Mouse (Mus musculus) myocyte (in vitro differentiated cells): ENCODE data around the gene Gnat1. TPM values are rescaled to one million over a fixed set of nuclear protein-coding genes. Genes with fewer than 3 reads are reported as not detected.

Experiments used
- H3K27me3 ChIP-seq: one replicate; pipeline ENCODE4 v1.6.1; 2011; ENCODE audit not compliant: control insufficient read depth, insufficient read depth, insufficient read length
- H3K36me3 ChIP-seq: one replicate; pipeline ENCODE4 v1.6.1; 2011; ENCODE audit not compliant: control insufficient read depth, insufficient read depth
- H3K4me2 ChIP-seq: one replicate; pipeline ENCODE4 v1.6.1; 2011; ENCODE audit warnings: low read depth, control low read depth
- H3K4me3 ChIP-seq: one replicate; pipeline ENCODE4 v1.5.1; 2011; ENCODE audit warnings: mild to moderate bottlenecking, control low read depth, moderate library complexity
- H3K79me2 ChIP-seq: one replicate; pipeline ENCODE4 v1.6.1; 2011; ENCODE audit not compliant: control insufficient read depth, insufficient read depth
- H3ac ChIP-seq: one replicate; pipeline ENCODE4 v1.6.1; 2011; ENCODE audit not compliant: control insufficient read depth, insufficient read length
- CEBPB ChIP-seq: IDR thresholded peaks from 2 replicates; pipeline ENCODE4 v1.6.1; 2011; ENCODE audit warnings: mild to moderate bottlenecking, moderate library complexity; ENCODE audit not compliant: poor library complexity, insufficient read depth, severe bottlenecking
- E2F4 ChIP-seq: IDR thresholded peaks from one replicate; pipeline ENCODE4 v1.6.1; 2011; ENCODE audit warnings: mild to moderate bottlenecking, control low read depth, moderate library complexity; ENCODE audit not compliant: insufficient read depth
- MAX ChIP-seq: IDR thresholded peaks from one replicate; pipeline ENCODE4 v1.6.1; 2011; ENCODE audit warnings: low read depth, mild to moderate bottlenecking, control low read depth
- MYOD1 ChIP-seq, 3 experiments: IDR thresholded peaks; one replicate each; pipeline ENCODE4 v1.6.1; 2011; ENCODE audit warnings: control low read depth in 2 of 3, low read depth in 2 of 3, mild to moderate bottlenecking in 2 of 3, moderate library complexity in 1 of 3; ENCODE audit not compliant: insufficient read length in 2 of 3, control insufficient read depth in 1 of 3
- MYOG ChIP-seq, 3 experiments: IDR thresholded peaks; one replicate each; pipeline ENCODE4 v1.6.1; 2011; ENCODE audit warnings: control low read depth in 2 of 3, low read depth in 2 of 3, mild to moderate bottlenecking in 2 of 3; ENCODE audit not compliant: insufficient read length in 2 of 3, control insufficient read depth in 1 of 3, insufficient read depth in 1 of 3
- POLR2A ChIP-seq: IDR thresholded peaks from one replicate; pipeline ENCODE4 v1.6.1; 2011; ENCODE audit warnings: low read depth, mild to moderate bottlenecking, control low read depth, moderate library complexity; ENCODE audit not compliant: insufficient read length
- POLR2AphosphoS2 ChIP-seq: IDR thresholded peaks from one replicate; pipeline ENCODE4 v1.6.1; 2011; ENCODE audit warnings: low read depth, control low read depth; ENCODE audit not compliant: insufficient read length
- REST ChIP-seq: IDR thresholded peaks from one replicate; pipeline ENCODE4 v1.6.1; 2011; ENCODE audit warnings: mild to moderate bottlenecking, control low read depth, moderate library complexity; ENCODE audit not compliant: insufficient read depth, insufficient read length
- SRF ChIP-seq: IDR thresholded peaks from one replicate; pipeline ENCODE4 v1.6.1; 2011; ENCODE audit warnings: low read depth; ENCODE audit not compliant: control insufficient read depth, insufficient read length
- TCF12 ChIP-seq: IDR thresholded peaks from one replicate; pipeline ENCODE4 v1.6.1; 2011; ENCODE audit warnings: mild to moderate bottlenecking, control low read depth; ENCODE audit not compliant: poor library complexity, insufficient read depth, severe bottlenecking
- TCF3 ChIP-seq: IDR thresholded peaks from one replicate; pipeline ENCODE4 v1.6.1; 2011; ENCODE audit warnings: low read depth, control low read depth; ENCODE audit not compliant: insufficient read length
- USF1 ChIP-seq: IDR thresholded peaks from one replicate; pipeline ENCODE4 v1.6.1; 2011; ENCODE audit warnings: low read depth, mild to moderate bottlenecking, control low read depth, moderate library complexity
- polyA plus RNA-seq: library from polyadenylated mRNA; unstranded; fragments of >200 nt; fragmentation: generic; extraction: Trizol; gene quantifications from one replicate; pipeline ENCODE4 v1.2.1, GENCODE M21; 2012; ENCODE audit warnings: missing spikeins

Gnat1 gene
- polyA plus RNA-seq, 1 experiment: not detected

DNA sequence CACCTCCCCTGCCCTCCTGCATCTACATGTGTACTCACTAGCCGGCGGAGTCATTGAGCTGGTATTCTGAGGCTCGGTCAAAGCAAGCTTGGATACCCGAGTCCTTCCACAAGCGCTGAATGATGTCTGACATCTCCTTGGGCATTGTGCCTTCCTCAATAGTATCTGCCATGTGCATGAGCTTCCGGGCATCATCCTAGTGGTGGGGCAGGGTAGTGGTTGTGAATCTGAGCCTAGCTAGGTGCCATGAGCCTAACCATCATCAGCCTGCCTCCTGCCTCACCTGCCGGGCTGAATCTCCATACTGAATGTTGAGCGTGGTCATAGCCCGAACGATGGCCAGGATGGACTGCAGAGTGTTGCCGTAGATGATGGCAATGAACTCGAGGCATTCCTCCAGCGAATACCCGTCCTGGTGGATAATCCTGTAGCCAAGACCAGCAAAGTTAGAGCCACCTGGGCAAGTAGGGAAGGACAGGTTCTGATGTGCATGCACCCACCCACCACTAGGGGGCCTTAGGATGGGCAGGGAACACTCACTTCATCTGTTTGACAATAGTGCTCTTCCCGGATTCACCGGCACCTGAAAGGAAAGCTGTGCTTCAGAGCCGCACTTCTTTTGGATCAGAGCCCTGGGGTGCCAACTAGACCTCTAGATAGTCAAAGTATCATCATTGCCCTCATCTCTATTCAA is 2.3 kb downstream of the Gnat1 start:
- Histone ChIP-seq H3K27me3 (peaks cover 66% of the 10 kb centered on the region), H3K79me2 (no peaks in the 10 kb centered on the region), H3K4me2 (no peak overlapping the region), H3K36me3 (no peaks in the 10 kb centered on the region), H3ac (no peak overlapping the region), H3K4me3 (no peak overlapping the region)
- TF ChIP-seq MYOD1 (IDR thresholded peaks at IDR 0.05; ENCODE audit: control insufficient read depth in 1 of 3, insufficient read length in 2 of 3, low read depth in 2 of 3): no peak
- no peak for TF ChIP-seq CEBPB

DNA sequence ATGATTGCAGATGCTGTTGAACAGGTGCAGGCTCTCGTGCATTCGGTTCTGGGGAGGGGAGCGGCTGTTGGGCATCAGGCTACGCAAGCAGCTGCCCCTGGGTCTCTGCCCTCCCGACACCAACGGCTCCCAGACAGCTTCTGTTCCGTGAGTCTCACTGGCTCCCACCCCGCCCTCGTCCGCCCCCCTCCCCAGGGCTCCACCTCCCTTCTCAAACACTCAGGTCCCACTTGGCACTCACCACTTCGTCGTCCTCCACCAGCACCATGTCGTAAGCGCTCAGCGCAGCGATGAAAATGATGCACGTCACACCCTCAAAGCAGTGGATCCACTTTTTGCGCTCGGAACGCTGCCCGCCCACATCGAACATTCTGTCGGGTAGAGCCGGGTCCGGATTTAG is 3.2 kb downstream of the Gnat1 start:
- Histone ChIP-seq H3K79me2 (no peaks in the 10 kb centered on the region), H3K36me3 (no peaks in the 10 kb centered on the region), H3ac (no peak overlapping the region), H3K27me3 (peaks cover 57% of the 10 kb centered on the region), H3K4me3 (no peak overlapping the region), H3K4me2 (peak overlapping the region; percentile 64)
- TF ChIP-seq MYOG (IDR thresholded peaks at IDR 0.05; ENCODE audit: control insufficient read depth in 1 of 3, insufficient read depth in 1 of 3, insufficient read length in 2 of 3, low read depth in 2 of 3) (peak in 2 of 3 experiments; percentile 34 to 43), POLR2A (no peak), MYOD1 (IDR thresholded peaks at IDR 0.05; ENCODE audit: control insufficient read depth in 1 of 3, insufficient read length in 2 of 3, low read depth in 2 of 3) (peak in 1 of 3 experiments; percentile 49)

- Histone ChIP-seq H3K27me3 (peaks cover 53% of the 10 kb centered on the region), H3ac (no peak overlapping the region)
Observed at GRCm38 (mm10) chr9:107675671-107676301, 3.7 kb downstream of the Gnat1 start.

GRCm38 (mm10) chr9:107674609-107675429 is 4.7 kb downstream of the Gnat1 start:
- H3K4me2 ChIP-seq: no peak overlapping the region
- no peak overlapping the region for H3ac ChIP-seq
- peaks cover 54% of the 10 kb centered on the region for H3K27me3 ChIP-seq
- no peaks in the 10 kb centered on the region for H3K79me2 ChIP-seq
- H3K4me3 ChIP-seq: no peak overlapping the region
- TF ChIP-seq REST: no peak
- no peak for TF ChIP-seq E2F4
- no peak for TF ChIP-seq TCF12
- TF ChIP-seq POLR2A: no peak
- TF ChIP-seq POLR2AphosphoS2: no peak
- no peak for TF ChIP-seq USF1
- TF ChIP-seq TCF3: no peak
- no peak for TF ChIP-seq MYOG (IDR thresholded peaks at IDR 0.05; ENCODE audit: control insufficient read depth in 1 of 3, insufficient read depth in 1 of 3, insufficient read length in 2 of 3, low read depth in 2 of 3)
- TF ChIP-seq MYOD1 (IDR thresholded peaks at IDR 0.05; ENCODE audit: control insufficient read depth in 1 of 3, insufficient read length in 2 of 3, low read depth in 2 of 3): no peak
- TF ChIP-seq SRF: no peak
- no peak for TF ChIP-seq CEBPB
- TF ChIP-seq MAX: no peak
- no peaks in the 10 kb centered on the region for H3K36me3 ChIP-seq

More at GRCm38 (mm10) chr9:107675671-107676301, 3.7 kb downstream of the Gnat1 start:
- TF ChIP-seq SRF (no peak), USF1 (no peak), TCF12 (no peak), E2F4 (peak; percentile 42), REST (no peak), POLR2A (no peak)
- H3K79me2 ChIP-seq: no peaks in the 10 kb centered on the region
- no peaks in the 10 kb centered on the region for H3K36me3 ChIP-seq
- peak overlapping the region; percentile 64 for H3K4me2 ChIP-seq
- no peak overlapping the region for H3K4me3 ChIP-seq

DNA sequence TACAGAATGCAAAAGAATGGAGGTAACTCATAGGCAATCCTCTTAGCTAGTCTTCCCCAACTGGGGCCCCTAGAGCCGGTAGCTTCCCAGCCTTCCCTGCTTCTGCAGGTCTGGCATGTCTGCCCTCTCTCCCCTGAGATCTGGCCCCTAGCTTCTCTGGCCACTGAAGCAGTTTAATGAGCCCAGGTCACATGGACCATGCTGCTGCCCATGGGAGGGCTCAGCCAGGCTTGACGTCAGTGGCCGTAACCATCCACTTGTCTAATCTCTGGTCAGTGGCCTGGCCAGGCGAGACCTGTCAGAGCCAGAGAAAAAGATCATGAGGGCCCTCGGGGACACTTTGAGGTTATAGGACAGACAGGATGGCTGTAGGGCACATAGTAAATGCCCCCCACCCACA is 9.3 kb downstream of the Gnat1 start:
- H3ac ChIP-seq: no peak overlapping the region
- H3K4me2 ChIP-seq: no peak overlapping the region
- H3K36me3 ChIP-seq: no peaks in the 10 kb centered on the region
- no peak overlapping the region for H3K4me3 ChIP-seq
- no peaks in the 10 kb centered on the region for H3K79me2 ChIP-seq
- TF ChIP-seq TCF12 (no peak), E2F4 (no peak), POLR2AphosphoS2 (no peak), SRF (no peak), TCF3 (no peak), CEBPB (no peak), POLR2A (no peak), MAX (no peak), MYOG (IDR thresholded peaks at IDR 0.05; ENCODE audit: control insufficient read depth in 1 of 3, insufficient read depth in 1 of 3, insufficient read length in 2 of 3, low read depth in 2 of 3) (no peak), USF1 (no peak), MYOD1 (IDR thresholded peaks at IDR 0.05; ENCODE audit: control insufficient read depth in 1 of 3, insufficient read length in 2 of 3, low read depth in 2 of 3) (no peak), REST (no peak)
- peaks cover 73% of the 10 kb centered on the region for H3K27me3 ChIP-seq
